Mouse (Mus musculus): Measurements from ENCODE around the gene Fryl.

DNA sequence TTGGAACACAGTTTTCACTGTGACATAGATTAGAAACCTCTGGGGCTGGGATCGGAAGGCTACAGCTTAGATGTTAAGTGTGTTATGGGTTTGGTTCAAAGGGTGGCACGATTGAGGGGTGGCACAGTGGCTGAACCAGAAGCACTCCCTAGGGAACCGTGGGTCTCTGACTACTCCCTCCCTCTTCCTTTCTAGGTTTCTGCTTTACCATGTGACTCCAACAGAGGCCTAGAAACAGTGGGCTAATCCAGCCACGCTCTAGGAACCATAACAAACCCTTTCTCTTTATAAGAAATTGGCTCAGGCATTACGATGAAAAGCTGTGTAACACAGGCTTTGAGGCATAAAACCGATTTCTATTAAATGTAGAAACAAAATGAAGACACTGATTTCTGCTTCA, 98.9 kb downstream of the Fryl start:
- no peak for TF ChIP-seq CTCF (IDR thresholded peaks at IDR 0.05; ENCODE audit: borderline replicate concordance, extremely low read depth, insufficient read depth, insufficient read length)
- TF ChIP-seq POLR2A (IDR thresholded peaks at IDR 0.05; ENCODE audit: borderline replicate concordance, extremely low read depth, insufficient read depth, insufficient read length, poor library complexity, severe bottlenecking): no peak

Data from brain, embryonic 14.5 days (tissue).